Mouse (Mus musculus): ENCODE results near the gene Gm10188.

Gene Gm10188

DNA sequence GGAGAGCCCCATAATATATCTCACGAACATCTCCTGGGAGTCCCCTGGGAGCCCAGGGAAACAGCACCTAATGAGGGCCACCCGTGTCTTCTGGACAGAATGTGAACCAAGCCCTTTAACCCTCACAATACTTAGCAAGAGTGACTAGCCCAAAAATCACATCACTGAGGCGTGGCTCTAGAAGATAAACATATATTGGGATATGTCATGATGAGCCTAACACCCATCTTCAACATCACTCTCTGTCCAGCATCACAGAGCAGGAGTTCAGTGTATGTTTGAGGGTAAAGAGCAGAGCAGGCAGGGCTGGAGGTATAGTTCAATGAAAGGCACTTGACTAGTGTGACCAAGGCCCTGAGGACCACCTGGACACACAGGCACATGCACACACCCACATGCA is at the start of gene Gm10188:
Gene Gm10188, minus strand, starts transcription at position 101 of the 400 bp plus-strand sequence.
- DNase-seq: no peak

DNA sequence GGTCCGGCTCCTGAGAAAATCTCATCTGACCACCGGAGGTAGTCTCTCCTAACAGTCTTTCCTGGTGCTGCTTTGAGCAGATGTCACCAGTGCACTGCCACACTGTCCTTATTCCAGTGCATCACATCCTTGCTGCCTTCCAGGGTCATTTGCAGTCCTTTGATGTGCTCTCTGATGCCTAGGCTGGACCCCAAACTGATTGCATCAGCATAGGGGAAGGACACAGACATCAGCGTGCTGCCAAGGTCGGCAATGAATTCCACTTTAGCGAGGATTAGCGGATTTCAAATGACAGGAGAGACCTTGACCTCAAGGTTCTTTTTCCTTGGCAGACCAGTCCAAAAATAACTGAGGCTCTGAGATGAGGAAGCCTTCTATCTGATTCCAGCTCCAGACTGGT is 47.6 kb upstream of the Gm10188 start:
- DNase-seq: no peak

DNA sequence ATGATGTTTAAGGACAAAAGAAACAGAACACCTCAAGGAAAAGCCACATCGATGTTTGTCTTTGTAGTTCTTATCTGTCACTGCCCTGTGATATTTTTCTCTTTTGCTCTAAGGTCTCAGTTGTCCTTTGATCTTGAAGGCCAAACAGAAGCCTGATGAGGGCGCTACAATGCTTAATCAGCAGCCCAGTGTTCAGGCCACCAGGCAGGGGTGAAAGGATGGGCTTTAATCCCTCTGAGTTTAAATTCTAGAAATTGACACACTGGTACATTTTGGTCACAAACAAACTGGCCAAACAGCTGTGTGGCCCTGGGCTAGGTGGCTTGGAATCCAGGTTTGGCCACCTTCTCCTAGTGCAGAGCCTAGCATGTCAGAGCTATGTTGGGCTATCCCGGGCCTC is 47.1 kb upstream of the Gm10188 start:
- no peak for DNase-seq

GRCm38 (mm10) chr1:132271237-132271636 is 41.7 kb upstream of the Gm10188 start:
- DNase-seq: no peak

DNA sequence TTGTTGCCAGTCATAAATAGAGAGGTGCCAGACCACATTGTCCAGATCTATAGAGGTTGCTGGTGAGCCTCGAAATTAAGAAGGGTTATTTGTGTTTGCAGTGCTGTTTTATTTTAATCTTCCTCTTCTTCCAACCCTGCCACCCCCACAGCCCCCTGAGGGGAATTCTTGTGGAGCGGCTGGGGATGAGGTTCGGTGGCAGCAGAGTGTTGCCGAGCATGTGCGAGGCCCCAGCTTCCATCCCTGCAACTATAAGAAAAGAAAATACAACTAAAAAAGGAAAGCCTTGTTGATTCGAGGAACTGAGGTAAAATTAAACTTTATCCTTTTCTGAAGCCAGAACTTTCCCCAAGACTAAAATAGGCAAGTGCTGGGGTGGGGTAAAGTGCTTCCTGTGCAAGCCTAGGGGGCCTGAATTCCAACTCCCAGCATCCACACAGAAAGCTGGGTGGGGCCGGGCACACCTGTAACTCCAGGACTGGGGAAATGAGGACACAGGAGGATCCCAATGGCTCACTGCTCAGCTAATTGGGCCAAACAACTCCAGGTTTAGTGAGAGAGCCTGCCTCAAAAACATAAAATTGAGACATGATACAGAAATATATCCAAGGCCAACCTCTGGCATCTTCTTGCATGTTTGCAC is 39.0 kb upstream of the Gm10188 start:
- no peak for DNase-seq

DNA sequence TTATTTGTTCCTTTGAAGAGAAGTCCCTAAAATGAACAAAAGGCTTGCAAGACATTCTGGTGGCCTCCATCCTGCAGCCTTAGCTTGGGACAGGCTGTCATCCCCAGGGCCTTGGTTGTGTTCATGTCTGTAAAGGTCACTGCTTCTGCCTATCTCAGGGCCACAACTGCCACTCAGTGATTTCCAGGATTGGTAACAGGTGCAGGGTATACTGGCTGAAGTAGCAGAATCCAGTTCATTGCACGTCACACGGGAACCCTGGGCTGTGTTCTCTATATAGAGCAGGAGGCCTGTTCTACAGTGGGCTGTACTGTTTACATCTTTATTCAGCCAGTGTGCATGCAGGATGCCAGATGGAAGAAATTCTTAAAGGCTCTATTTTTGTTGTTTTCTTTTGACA is 38.4 kb upstream of the Gm10188 start:
- DNase-seq: no peak

DNA sequence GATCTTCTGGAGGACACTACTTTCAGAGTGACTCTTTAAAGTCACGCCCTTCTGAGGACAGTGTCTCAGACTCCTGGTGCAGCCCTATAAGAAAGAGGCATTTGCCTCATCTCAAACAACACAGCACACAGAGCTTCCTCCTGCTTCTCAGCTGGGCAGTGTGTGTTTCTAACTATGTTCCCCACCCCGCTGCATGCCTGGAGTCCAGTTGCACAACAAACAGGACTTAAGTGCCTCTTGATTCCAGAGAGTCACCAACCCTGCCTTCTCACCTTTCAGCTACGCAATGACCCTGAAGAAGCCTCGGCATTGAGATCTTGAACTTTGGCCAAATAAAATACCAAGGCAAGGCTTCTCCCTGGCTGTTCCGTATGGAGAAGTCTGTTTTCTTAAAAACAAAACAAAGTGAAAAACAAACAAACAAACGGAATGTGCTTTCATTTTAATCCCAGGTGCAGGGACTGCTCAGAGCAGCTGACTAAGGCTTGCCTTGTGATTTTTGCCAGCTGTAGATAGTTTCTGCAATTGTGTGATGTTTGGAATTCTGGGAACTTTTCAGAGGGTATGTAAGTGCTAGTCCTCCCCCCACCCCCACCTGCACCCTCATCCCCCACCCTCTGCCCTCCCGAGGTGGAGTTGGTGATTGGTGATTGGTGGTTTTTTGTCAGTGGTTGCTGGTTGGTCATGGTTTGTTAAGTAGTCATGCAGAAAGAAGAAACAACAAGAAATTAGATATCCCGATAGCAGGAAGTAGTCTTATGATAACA is 37.4 kb upstream of the Gm10188 start:
- no peak for DNase-seq

- DNase-seq: no peak
Measured at GRCm38 (mm10) chr1:132265936-132266335, 36.4 kb upstream of the Gm10188 start.

DNA sequence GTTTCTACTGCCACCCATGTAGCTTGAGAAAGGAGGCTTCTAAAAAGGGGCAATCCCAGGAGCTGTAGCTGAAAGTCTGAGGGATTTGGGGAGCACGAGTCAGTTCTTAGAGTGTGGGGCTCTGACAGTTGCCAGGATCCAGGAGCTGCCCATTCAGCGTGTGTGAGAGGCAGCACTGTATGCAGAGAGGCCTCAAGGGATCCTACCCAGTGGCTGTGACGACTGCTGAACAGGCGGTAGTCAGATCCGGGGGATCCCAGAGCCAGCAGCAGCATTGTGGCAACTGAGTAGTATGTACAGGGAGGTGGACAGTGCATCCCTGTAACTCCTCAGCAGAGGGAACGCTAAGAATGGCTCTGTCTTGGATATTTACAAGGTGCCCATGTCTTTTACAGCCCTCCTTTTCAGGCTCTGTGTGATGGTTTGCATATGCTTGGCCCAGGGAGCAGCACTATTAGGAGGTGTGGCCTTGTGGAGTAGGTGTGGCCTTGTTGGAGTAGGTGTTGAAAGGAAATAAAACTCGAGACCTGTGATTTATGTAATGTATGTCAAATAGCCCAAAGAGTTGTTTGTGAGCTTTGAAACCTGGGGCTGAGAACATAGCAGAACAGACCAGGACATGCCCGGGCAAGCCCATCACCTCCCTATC is 35.8 kb upstream of the Gm10188 start:
- no peak for DNase-seq

GRCm38 (mm10) chr1:132264577-132264976 is 35.0 kb upstream of the Gm10188 start:
- DNase-seq: no peak

- no peak for DNase-seq
Measured at GRCm38 (mm10) chr1:132263618-132264017, 34.1 kb upstream of the Gm10188 start.

DNA sequence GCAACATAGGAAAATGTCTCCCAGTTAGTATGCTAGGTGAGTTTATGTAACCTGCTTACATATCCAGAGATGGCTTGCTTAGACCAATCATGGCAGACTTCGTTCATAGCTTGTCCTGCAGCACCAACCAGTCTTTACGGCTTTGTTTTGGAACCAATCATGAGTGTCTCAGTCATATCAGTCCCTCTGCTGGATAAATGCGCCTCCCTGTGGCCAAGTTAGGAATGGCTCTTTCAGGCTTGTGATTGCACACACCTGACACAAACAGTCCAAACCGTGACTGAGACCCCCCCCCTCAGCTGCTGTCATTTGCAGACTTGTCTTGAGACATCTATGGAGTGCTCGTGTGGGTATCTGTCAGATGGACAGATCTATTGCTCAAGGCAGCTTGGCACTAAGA is 31.5 kb upstream of the Gm10188 start:
- DNase-seq: no peak

DNA sequence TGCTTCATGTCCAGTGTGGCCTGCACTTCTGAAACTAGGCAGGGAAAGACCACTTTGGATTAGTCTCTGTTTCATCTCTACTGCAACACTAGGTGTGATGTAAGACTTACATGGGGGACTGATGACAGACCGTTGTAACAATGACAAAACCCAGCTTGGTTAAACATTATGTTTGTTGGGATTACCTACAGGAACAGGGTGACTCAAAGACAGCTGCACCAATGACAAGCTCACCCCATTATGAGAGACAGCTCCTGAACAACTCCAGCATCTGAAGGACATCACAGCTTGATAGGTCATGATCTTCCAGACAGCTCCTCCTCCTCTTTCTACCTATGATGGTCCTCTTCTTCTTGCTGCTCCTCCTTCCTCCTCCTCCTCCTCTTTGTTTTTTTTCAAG is 30.8 kb upstream of the Gm10188 start:
- DNase-seq: no peak

DNA sequence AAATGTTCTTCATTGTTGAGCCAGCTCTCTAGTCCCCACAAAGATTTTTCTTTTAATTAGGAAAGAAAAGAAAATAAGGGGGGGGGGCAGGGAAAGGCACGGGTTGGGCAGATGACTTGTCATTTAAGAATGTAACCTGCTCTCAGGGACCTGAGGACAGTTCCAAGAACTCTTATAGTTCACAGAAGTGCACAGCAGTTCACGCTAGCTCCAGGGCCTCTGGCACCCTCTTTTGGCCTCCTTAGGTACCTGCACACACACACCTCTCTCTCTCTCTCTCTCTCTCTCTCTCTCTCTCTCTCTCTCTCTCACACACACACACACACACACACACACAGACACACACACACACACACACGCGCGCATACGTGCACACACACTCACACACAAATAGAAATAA is 24.9 kb upstream of the Gm10188 start:
- DNase-seq: no peak

GRCm38 (mm10) chr1:132246641-132247040 is 17.1 kb upstream of the Gm10188 start:
- no peak for DNase-seq

DNA sequence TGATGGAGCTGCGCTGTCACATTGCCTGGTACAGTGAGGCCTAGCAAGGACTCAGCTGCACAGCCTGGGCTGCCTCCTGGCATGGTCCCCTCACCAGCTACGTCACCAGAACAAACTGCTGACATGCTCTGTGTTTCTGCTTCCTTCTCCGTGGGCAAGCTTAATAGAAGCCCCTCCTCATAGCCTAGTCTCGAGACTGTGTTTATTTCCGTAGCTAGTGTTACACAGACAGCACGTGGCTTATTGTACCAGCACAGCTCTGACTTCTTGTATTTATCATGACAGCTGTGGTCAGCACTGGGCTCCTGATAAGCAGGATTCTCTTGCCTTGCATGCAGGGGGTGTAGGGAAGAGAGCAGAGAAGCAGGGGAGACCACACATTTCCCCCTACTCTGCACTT is 16.6 kb upstream of the Gm10188 start:
- no peak for DNase-seq

DNA sequence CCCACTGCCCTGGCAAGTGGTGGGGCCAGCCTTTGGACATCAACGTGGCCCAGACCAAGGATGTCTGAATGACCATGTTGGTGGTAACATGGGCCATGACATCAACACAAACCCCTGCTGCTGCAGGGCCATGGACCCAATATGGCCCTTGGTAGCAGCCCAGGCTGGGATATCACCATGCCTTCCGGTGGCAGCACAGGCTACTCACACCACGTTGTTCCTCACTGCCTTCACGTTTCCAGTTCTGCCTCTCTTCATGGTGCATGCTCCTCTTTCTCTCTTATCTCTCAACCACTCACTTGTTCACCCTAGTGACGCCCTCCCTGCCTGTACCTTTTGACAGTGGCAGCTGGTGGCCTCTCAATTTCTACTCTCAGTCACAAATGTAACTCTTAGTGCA is 15.4 kb upstream of the Gm10188 start:
- DNase-seq: no peak

GRCm38 (mm10) chr1:132237585-132238159 is 8.1 kb upstream of the Gm10188 start:
- DNase-seq: peak; percentile 28

- no peak for DNase-seq
Measured at GRCm38 (mm10) chr1:132234757-132235273, 5.2 kb upstream of the Gm10188 start.

DNA sequence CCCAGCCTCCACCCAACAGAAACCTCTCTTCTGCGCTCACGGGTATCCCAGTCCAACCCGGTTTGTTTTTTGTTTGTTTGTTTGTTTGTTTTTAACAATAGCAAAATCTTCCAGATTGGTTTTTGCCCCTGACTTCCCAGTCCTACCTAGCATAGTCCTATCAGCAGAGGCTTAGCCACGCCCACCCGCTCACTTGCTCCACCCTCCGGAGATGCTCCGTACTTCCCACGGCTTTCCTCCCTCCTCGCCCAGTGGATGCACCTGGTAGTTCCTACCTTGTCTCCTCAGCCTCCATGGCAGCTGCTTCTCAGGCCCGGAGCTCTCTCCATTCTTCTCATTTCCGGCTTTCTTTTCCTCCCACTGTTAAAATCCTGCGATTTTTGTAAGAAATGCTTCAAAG is 4.0 kb upstream of the Gm10188 start:
- DNase-seq: peak; percentile 39

- DNase-seq: no peak
Measured at GRCm38 (mm10) chr1:132231470-132232274, 2.1 kb upstream of the Gm10188 start.

DNA sequence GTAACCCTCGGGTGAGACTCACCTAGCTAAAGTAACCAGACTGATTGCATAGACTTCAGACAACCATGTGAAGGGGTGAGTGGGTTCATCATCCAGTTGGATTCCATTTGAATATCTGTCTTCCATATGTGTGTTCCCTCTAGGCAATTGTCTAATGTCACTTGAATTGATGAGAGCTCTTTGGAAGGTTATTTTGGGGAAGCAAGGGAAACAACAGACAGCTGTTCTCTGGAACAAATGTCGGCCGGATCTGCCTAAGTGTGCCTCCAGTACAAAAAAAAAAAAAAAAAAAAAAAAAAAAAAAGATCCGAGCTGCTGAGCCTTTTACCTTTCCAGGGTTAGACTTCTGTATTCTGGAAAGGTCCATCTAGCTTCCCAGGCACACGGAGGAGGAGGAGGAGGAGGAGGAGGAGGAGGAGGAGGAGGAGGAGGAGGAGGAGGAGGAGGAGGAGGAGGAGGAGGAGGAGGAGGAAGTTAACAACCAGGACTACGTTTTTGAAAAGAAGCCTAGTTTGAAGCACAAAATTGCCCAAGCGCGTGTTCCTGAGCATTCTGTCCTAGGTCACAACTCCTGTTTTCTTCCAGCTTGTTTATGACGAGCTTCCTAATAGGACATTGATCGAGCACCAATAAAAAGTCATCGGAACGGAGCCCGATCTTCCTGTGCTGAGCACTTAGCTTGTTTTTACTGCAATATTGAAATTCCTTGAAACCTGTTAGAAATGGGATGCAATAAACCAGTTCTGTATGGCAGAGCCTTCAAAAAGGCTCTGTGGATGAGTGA is 3.1 kb downstream of the Gm10188 start:
- DNase-seq: no peak
